36 mouse cellular contexts compared by ENCODE assay signal in genomic region chr10:77684181-77684580, GRCm38 (mm10). TPM values are rescaled to one million over a fixed set of nuclear protein-coding genes. Genes with fewer than 3 reads are reported as not detected.
DNase-seq lines count a peak whose midpoint lies in the region; ATAC-seq lines count a peak whose summit lies in the region.
"Had no signal": no experiment of that assay in that cellular context is flagged by ENCODE, and none has a peak within 500 bp of the region (broad histone marks: within the 10 kb centered on the region; RNA-seq: fewer than 3 reads in every experiment).

No protein-coding gene starts in this region.

- intact Hi-C loops in left cerebral cortex, postnatal 4 days (cut with DNase I): no loop called here

- H3K4me3 ChIP-seq in midbrain, embryonic 14.5 days (replicated peaks; ENCODE audit: low read depth, low read length): no peak overlapping the region
- no peak overlapping the region for H3K4me3 ChIP-seq in midbrain, embryonic 10.5 days
- H3K4me3 ChIP-seq in embryonic facial prominence, embryonic 10.5 days: no peak overlapping the region
- H3K4me3 ChIP-seq: embryonic facial prominence, embryonic 13.5 days; forebrain, embryonic 10.5 days; heart, adult 2 months; heart, embryonic 10.5 days; heart, embryonic 13.5 days had no signal

- 31% methylated on average over 8 of the region's 8 CpGs for WGBS in midbrain, embryonic 14.5 days
- 41% methylated on average over 8 of the region's 8 CpGs for WGBS in midbrain, embryonic 10.5 days
- 26% methylated on average over 8 of the region's 8 CpGs for WGBS in embryonic facial prominence, embryonic 10.5 days

- H3K4me1 ChIP-seq in midbrain, embryonic 14.5 days (ENCODE audit: control insufficient read depth, insufficient read depth, low read length): peaks cover 4% of the 10 kb centered on the region; the same call in 1 of the 2 replicates
- peaks cover 31% of the 10 kb centered on the region for H3K4me1 ChIP-seq in midbrain, embryonic 10.5 days
- peaks cover 39% of the 10 kb centered on the region for H3K4me1 ChIP-seq in embryonic facial prominence, embryonic 10.5 days

- ATAC-seq in midbrain, embryonic 14.5 days (ENCODE audit: low FRiP score, low TSS enrichment): no peak
- ATAC-seq: forebrain, embryonic 14.5 days; forebrain, postnatal 0 days; hindbrain, postnatal 0 days; inflammation-experienced regulatory T-cells, adult 6 months; intestine, embryonic 16.5 days; Patski had no signal

- no peak overlapping the region for H3K4me2 ChIP-seq in midbrain, embryonic 14.5 days (ENCODE audit: low read length)
- H3K4me2 ChIP-seq: embryonic facial prominence, embryonic 13.5 days; heart, embryonic 13.5 days; hindbrain, embryonic 14.5 days had no signal

- H3K9ac ChIP-seq in midbrain, embryonic 14.5 days (replicated peaks; ENCODE audit: low read length): no peak overlapping the region
- H3K9ac ChIP-seq: embryonic facial prominence, embryonic 13.5 days; forebrain, postnatal 0 days; heart, embryonic 13.5 days; hindbrain, embryonic 14.5 days had no signal

- peaks cover 11% of the 10 kb centered on the region; the same call in 1 of the 2 replicates for H3K27me3 ChIP-seq in midbrain, embryonic 14.5 days (ENCODE audit: control insufficient read depth, insufficient read depth, low read length)
- H3K27me3 ChIP-seq in midbrain, embryonic 10.5 days (ENCODE audit: low read depth, poor library complexity, severe bottlenecking): peaks cover 73% of the 10 kb centered on the region
- peaks cover 77% of the 10 kb centered on the region for H3K27me3 ChIP-seq in embryonic facial prominence, embryonic 10.5 days (replicated peaks; ENCODE audit: low read depth, poor library complexity, severe bottlenecking)

- H3K9me3 ChIP-seq in midbrain, embryonic 14.5 days (ENCODE audit: control insufficient read depth, low read length): no peaks in the 10 kb centered on the region
- H3K9me3 ChIP-seq in midbrain, embryonic 10.5 days (replicated peaks): no peaks in the 10 kb centered on the region
- H3K9me3 ChIP-seq in embryonic facial prominence, embryonic 10.5 days: no peaks in the 10 kb centered on the region
- H3K9me3 ChIP-seq: embryonic facial prominence, embryonic 13.5 days; forebrain, embryonic 10.5 days; heart, embryonic 10.5 days; heart, embryonic 13.5 days had no signal

- peak; percentile 36 for DNase-seq in midbrain, embryonic 14.5 days
- DNase-seq in midbrain, embryonic 10.5 days (ENCODE audit: low spot score): no peak
- peak; percentile 50 for DNase-seq in embryo, embryonic 10.5 days (ENCODE audit: low spot score)
- peak; percentile 57 for DNase-seq in embryonic facial prominence, embryonic 10.5 days (ENCODE audit: low spot score)
- peak; percentile 71 for DNase-seq in forelimb bud, embryonic 11.5 days (ENCODE audit: low read depth, low spot score)
- DNase-seq in kidney, adult 18-20 months: no peak
- no peak for DNase-seq in frontal cortex, postnatal 10 days (ENCODE audit: low spot score in 2 of 2)
- no peak for DNase-seq in left cerebral cortex, postnatal 4 days
- DNase-seq: adrenal gland, postnatal 10 days; adrenal gland, postnatal 36 days; cerebellum, adult 2 months; cerebellum, adult 9-11 months; cerebellum, postnatal 36 days; forebrain, postnatal 0 days; gastrocnemius, postnatal 10 days; gastrocnemius, postnatal 36 days; heart, adult 2 months; heart, postnatal 14 days; heart, postnatal 4 days had no signal

- no peak overlapping the region for H3K27ac ChIP-seq in midbrain, embryonic 14.5 days (replicated peaks; ENCODE audit: low read depth, low read length)
- H3K27ac ChIP-seq in midbrain, embryonic 10.5 days (replicated peaks): no peak overlapping the region
- no peak overlapping the region for H3K27ac ChIP-seq in embryonic facial prominence, embryonic 10.5 days (replicated peaks)
- H3K27ac ChIP-seq: embryonic facial prominence, embryonic 13.5 days; forebrain, embryonic 10.5 days; heart, adult 2 months; heart, embryonic 10.5 days; heart, embryonic 13.5 days; hindbrain, embryonic 14.5 days; hindbrain, postnatal 0 days had no signal

- H3K36me3 ChIP-seq in midbrain, embryonic 14.5 days (ENCODE audit: control insufficient read depth, insufficient read depth, low read length): no peaks in the 10 kb centered on the region
- H3K36me3 ChIP-seq in midbrain, embryonic 10.5 days: no peaks in the 10 kb centered on the region
- no peaks in the 10 kb centered on the region for H3K36me3 ChIP-seq in embryonic facial prominence, embryonic 10.5 days (replicated peaks)
- H3K36me3 ChIP-seq: embryonic facial prominence, embryonic 13.5 days; forebrain, embryonic 10.5 days; heart, embryonic 10.5 days; heart, embryonic 13.5 days had no signal

RNA-seq across cellular contexts. Expression of gene Tspear, which starts 2.2 kb away (rescaled TPM):
- 0.88 and 1.3 TPM in 2 replicates for polyA plus RNA-seq in midbrain, embryonic 14.5 days (2014; fragmentation: Nextera tagmentation; extraction: Ambion mirVana)
- 0.84 and 0.97 TPM in 2 replicates for polyA plus RNA-seq in midbrain, embryonic 10.5 days (2016; fragmentation: Nextera tagmentation; extraction: Ambion mirVana)
- 0.97 and 1.2 TPM in 2 replicates for polyA plus RNA-seq in embryonic facial prominence, embryonic 10.5 days (2016; fragmentation: Nextera tagmentation; extraction: Ambion mirVana)
- not detected for total RNA-seq in left cerebral cortex, postnatal 4 days (2021)
- total RNA-seq: gastrocnemius, adult 18-20 months; gastrocnemius, postnatal 10 days; gastrocnemius, postnatal 36 days; heart, adult 2 months; heart, postnatal 4 days had no signal
- polyA plus RNA-seq: heart, adult 2 months; Patski had no signal

RNA-seq across cellular contexts. Expression of gene Gm19402, which starts 6.4 kb away (rescaled TPM):
- polyA plus RNA-seq in midbrain, embryonic 14.5 days (2014; fragmentation: Nextera tagmentation; extraction: Ambion mirVana): not detected in 2 replicates
- not detected in 2 replicates for polyA plus RNA-seq in midbrain, embryonic 10.5 days (2016; fragmentation: Nextera tagmentation; extraction: Ambion mirVana)
- polyA plus RNA-seq in embryonic facial prominence, embryonic 10.5 days (2016; fragmentation: Nextera tagmentation; extraction: Ambion mirVana): not detected in 2 replicates
- total RNA-seq in left cerebral cortex, postnatal 4 days (2021): not detected
- total RNA-seq: adrenal gland, adult 18-20 months; adrenal gland, postnatal 10 days; adrenal gland, postnatal 36 days; ES-E14; forebrain, postnatal 0 days; gastrocnemius, adult 18-20 months; gastrocnemius, postnatal 10 days; gastrocnemius, postnatal 36 days; granulocyte monocyte progenitor cell, adult 5-6 weeks; heart, adult 2 months; heart, postnatal 14 days; heart, postnatal 4 days; hindbrain, postnatal 0 days had no signal
- polyA plus RNA-seq: cerebellum, adult 2 months; cortical plate, adult 2 months; embryonic facial prominence, embryonic 13.5 days; forebrain, embryonic 10.5 days; forebrain, embryonic 14.5 days; forebrain, postnatal 0 days; heart, adult 2 months; heart, embryonic 10.5 days; heart, embryonic 13.5 days; heart, embryonic 16.5 days; hindbrain, embryonic 11.5 days; hindbrain, embryonic 14.5 days; hindbrain, postnatal 0 days; inflammation-experienced regulatory T-cells, adult 6 months; intestine, embryonic 16.5 days; Patski had no signal

RNA-seq across cellular contexts. Expression of gene Gm9508, which starts 12.9 kb away (rescaled TPM):
- polyA plus RNA-seq in midbrain, embryonic 14.5 days (2014; fragmentation: Nextera tagmentation; extraction: Ambion mirVana): not detected in 2 replicates
- polyA plus RNA-seq in midbrain, embryonic 10.5 days (2016; fragmentation: Nextera tagmentation; extraction: Ambion mirVana): not detected in 2 replicates
- polyA plus RNA-seq in embryonic facial prominence, embryonic 10.5 days (2016; fragmentation: Nextera tagmentation; extraction: Ambion mirVana): not detected in 2 replicates
- not detected for total RNA-seq in left cerebral cortex, postnatal 4 days (2021)
- total RNA-seq: adrenal gland, adult 18-20 months; adrenal gland, postnatal 10 days; adrenal gland, postnatal 36 days; ES-E14; forebrain, postnatal 0 days; gastrocnemius, adult 18-20 months; gastrocnemius, postnatal 10 days; gastrocnemius, postnatal 36 days; granulocyte monocyte progenitor cell, adult 5-6 weeks; heart, adult 2 months; heart, postnatal 14 days; heart, postnatal 4 days; hindbrain, postnatal 0 days had no signal
- polyA plus RNA-seq: cerebellum, adult 2 months; cortical plate, adult 2 months; embryonic facial prominence, embryonic 13.5 days; forebrain, embryonic 10.5 days; forebrain, embryonic 14.5 days; forebrain, postnatal 0 days; heart, adult 2 months; heart, embryonic 10.5 days; heart, embryonic 13.5 days; heart, embryonic 16.5 days; hindbrain, embryonic 11.5 days; hindbrain, embryonic 14.5 days; hindbrain, postnatal 0 days; inflammation-experienced regulatory T-cells, adult 6 months; intestine, embryonic 16.5 days; Patski had no signal

RNA-seq across cellular contexts. Expression of gene Gm10272, which starts 22.2 kb away (rescaled TPM):
- polyA plus RNA-seq in midbrain, embryonic 14.5 days (2014; fragmentation: Nextera tagmentation; extraction: Ambion mirVana): not detected in 2 replicates
- polyA plus RNA-seq in midbrain, embryonic 10.5 days (2016; fragmentation: Nextera tagmentation; extraction: Ambion mirVana): not detected in 2 replicates
- not detected in 2 replicates for polyA plus RNA-seq in embryonic facial prominence, embryonic 10.5 days (2016; fragmentation: Nextera tagmentation; extraction: Ambion mirVana)
- not detected for total RNA-seq in left cerebral cortex, postnatal 4 days (2021)
- total RNA-seq: adrenal gland, adult 18-20 months; adrenal gland, postnatal 10 days; adrenal gland, postnatal 36 days; ES-E14; forebrain, postnatal 0 days; gastrocnemius, adult 18-20 months; gastrocnemius, postnatal 10 days; gastrocnemius, postnatal 36 days; granulocyte monocyte progenitor cell, adult 5-6 weeks; heart, adult 2 months; heart, postnatal 14 days; heart, postnatal 4 days; hindbrain, postnatal 0 days had no signal
- polyA plus RNA-seq: cerebellum, adult 2 months; cortical plate, adult 2 months; embryonic facial prominence, embryonic 13.5 days; forebrain, embryonic 10.5 days; forebrain, embryonic 14.5 days; forebrain, postnatal 0 days; heart, adult 2 months; heart, embryonic 10.5 days; heart, embryonic 13.5 days; heart, embryonic 16.5 days; hindbrain, embryonic 11.5 days; hindbrain, embryonic 14.5 days; hindbrain, postnatal 0 days; inflammation-experienced regulatory T-cells, adult 6 months; intestine, embryonic 16.5 days; Patski had no signal

RNA-seq across cellular contexts. Expression of gene Gm10024, which starts 27.1 kb away (rescaled TPM):
- not detected in 2 replicates for polyA plus RNA-seq in midbrain, embryonic 14.5 days (2014; fragmentation: Nextera tagmentation; extraction: Ambion mirVana)
- not detected in 2 replicates for polyA plus RNA-seq in midbrain, embryonic 10.5 days (2016; fragmentation: Nextera tagmentation; extraction: Ambion mirVana)
- polyA plus RNA-seq in embryonic facial prominence, embryonic 10.5 days (2016; fragmentation: Nextera tagmentation; extraction: Ambion mirVana): not detected in 2 replicates
- total RNA-seq in left cerebral cortex, postnatal 4 days (2021): not detected
- total RNA-seq: adrenal gland, adult 18-20 months; adrenal gland, postnatal 10 days; adrenal gland, postnatal 36 days; ES-E14; forebrain, postnatal 0 days; gastrocnemius, adult 18-20 months; gastrocnemius, postnatal 10 days; gastrocnemius, postnatal 36 days; granulocyte monocyte progenitor cell, adult 5-6 weeks; heart, adult 2 months; heart, postnatal 14 days; heart, postnatal 4 days; hindbrain, postnatal 0 days had no signal
- polyA plus RNA-seq: cerebellum, adult 2 months; cortical plate, adult 2 months; forebrain, embryonic 10.5 days; forebrain, embryonic 14.5 days; forebrain, postnatal 0 days; heart, adult 2 months; heart, embryonic 10.5 days; heart, embryonic 13.5 days; heart, embryonic 16.5 days; hindbrain, embryonic 11.5 days; hindbrain, embryonic 14.5 days; hindbrain, postnatal 0 days; inflammation-experienced regulatory T-cells, adult 6 months; intestine, embryonic 16.5 days; Patski had no signal

Comparison
In these comparisons a context has a peak if more than half of its experiments do, and no peak if none do; other contexts are left out.
1. DNase-seq: peak in midbrain, embryonic 14.5 days (single experiment), embryo, embryonic 10.5 days (single experiment), embryonic facial prominence, embryonic 10.5 days (single experiment) and forelimb bud, embryonic 11.5 days (single experiment); none in midbrain, embryonic 10.5 days (single experiment), kidney, adult 18-20 months (single experiment), frontal cortex, postnatal 10 days (0 of 2) and left cerebral cortex, postnatal 4 days (single experiment).